Mouse (Mus musculus): ENCODE measurements at regions not wholly inside any gene's neighbourhood (a gene's known extent, or its start where the extent isn't known, plus 50 kb on each side); places are given as distances from the start of the nearest gene placed in this dataset.

GRCm38 (mm10) chr10:45933631-45934310, 356.1 kb downstream of the Hace1 start:
- ATAC-seq (replicated peaks; ENCODE audit: poor library complexity) = no peak

GRCm38 (mm10) chr10:45957686-45958085, 380.1 kb downstream of the Hace1 start:
- ATAC-seq (replicated peaks; ENCODE audit: poor library complexity) = no peak

GRCm38 (mm10) chr10:45972240-45972639, 394.6 kb downstream of the Hace1 start:
- ATAC-seq (replicated peaks; ENCODE audit: poor library complexity) = no peak

GRCm38 (mm10) chr10:45982731-45983274, 405.2 kb downstream of the Hace1 start:
- ATAC-seq (replicated peaks; ENCODE audit: poor library complexity) = no peak

- ATAC-seq (replicated peaks; ENCODE audit: poor library complexity) = no peak
These were observed 406.2 kb downstream of the Hace1 start for GRCm38 (mm10) chr10:45983671-45984335.

- no peak for ATAC-seq (replicated peaks; ENCODE audit: poor library complexity)
These were observed 408.7 kb downstream of the Hace1 start for GRCm38 (mm10) chr10:45986341-45986740.

GRCm38 (mm10) chr10:46006319-46006718, 428.7 kb downstream of the Hace1 start:
- no peak for ATAC-seq (replicated peaks; ENCODE audit: poor library complexity)

GRCm38 (mm10) chr10:46011916-46012596, 434.4 kb downstream of the Hace1 start:
- peak; percentile 97 for ATAC-seq (replicated peaks; ENCODE audit: poor library complexity)

GRCm38 (mm10) chr10:46012599-46012998, 435.0 kb downstream of the Hace1 start:
- ATAC-seq (replicated peaks; ENCODE audit: poor library complexity) = no peak

- no peak for ATAC-seq (replicated peaks; ENCODE audit: poor library complexity)
These were observed 438.7 kb downstream of the Hace1 start for GRCm38 (mm10) chr10:46016295-46016694.

GRCm38 (mm10) chr10:46045474-46046093, 468.0 kb downstream of the Hace1 start:
- ATAC-seq (replicated peaks; ENCODE audit: poor library complexity) = no peak

GRCm38 (mm10) chr10:46046094-46046749, 468.6 kb downstream of the Hace1 start:
- ATAC-seq (replicated peaks; ENCODE audit: poor library complexity) = no peak

- no peak for ATAC-seq (replicated peaks; ENCODE audit: poor library complexity)
These were observed 469.3 kb downstream of the Hace1 start for GRCm38 (mm10) chr10:46046890-46047414.

- ATAC-seq (replicated peaks; ENCODE audit: poor library complexity) = no peak
These were observed 470.0 kb downstream of the Hace1 start for GRCm38 (mm10) chr10:46047591-46047990.

- no peak for ATAC-seq (replicated peaks; ENCODE audit: poor library complexity)
These were observed 480.0 kb downstream of the Hace1 start for GRCm38 (mm10) chr10:46057362-46058198.

GRCm38 (mm10) chr10:46058199-46058472, 480.5 kb downstream of the Hace1 start:
- no peak for ATAC-seq (replicated peaks; ENCODE audit: poor library complexity)

GRCm38 (mm10) chr10:46059285-46059684, 481.7 kb downstream of the Hace1 start:
- no peak for ATAC-seq (replicated peaks; ENCODE audit: poor library complexity)

- ATAC-seq (replicated peaks; ENCODE audit: poor library complexity) = no peak
These were observed 486.2 kb downstream of the Hace1 start for GRCm38 (mm10) chr10:46063831-46064230.

- ATAC-seq (replicated peaks; ENCODE audit: poor library complexity) = no peak
These were observed 493.1 kb downstream of the Hace1 start for GRCm38 (mm10) chr10:46070766-46071165.

- ATAC-seq (replicated peaks; ENCODE audit: poor library complexity) = no peak
These were observed 493.6 kb downstream of the Hace1 start for GRCm38 (mm10) chr10:46071220-46071619.

Data from megakaryocyte progenitor cell, adult 5-6 weeks (primary cell).